Mouse (Mus musculus) neural tube, embryonic 10.5 days (tissue): ENCODE results near the gene Ccdc84.
"Not testable (repeated sequence)": the region's sequence is repeated elsewhere in the genome, so short reads cannot be mapped to it uniquely, and the experiment has no call there.

Experiments used
- DNase-seq: peaks from one replicate; pipeline ENCODE4 v3.0.0-alpha.2; 2017; ENCODE audit warnings: low spot score; ENCODE audit errors: extremely low spot score

Gene Ccdc84

DNA sequence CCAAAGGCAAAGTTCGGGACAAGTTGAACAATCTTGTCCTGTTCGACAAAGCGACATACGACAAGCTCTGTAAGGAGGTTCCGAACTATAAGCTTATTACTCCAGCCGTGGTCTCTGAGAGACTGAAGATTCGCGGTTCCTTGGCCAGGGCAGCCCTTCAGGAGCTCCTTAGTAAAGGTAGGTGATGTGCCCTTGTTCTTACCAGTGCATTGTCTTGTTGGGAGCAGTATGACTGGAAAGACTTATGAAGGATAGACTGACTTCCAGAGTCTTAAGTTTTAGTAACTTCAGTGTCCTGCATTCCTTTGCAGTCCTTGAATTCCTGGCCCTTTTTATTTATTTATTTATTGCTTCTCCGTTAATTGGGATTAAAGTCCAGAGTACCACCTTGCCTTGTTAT is 9.7 kb downstream of the Ccdc84 start:
- not testable (repeated sequence) for DNase-seq

DNA sequence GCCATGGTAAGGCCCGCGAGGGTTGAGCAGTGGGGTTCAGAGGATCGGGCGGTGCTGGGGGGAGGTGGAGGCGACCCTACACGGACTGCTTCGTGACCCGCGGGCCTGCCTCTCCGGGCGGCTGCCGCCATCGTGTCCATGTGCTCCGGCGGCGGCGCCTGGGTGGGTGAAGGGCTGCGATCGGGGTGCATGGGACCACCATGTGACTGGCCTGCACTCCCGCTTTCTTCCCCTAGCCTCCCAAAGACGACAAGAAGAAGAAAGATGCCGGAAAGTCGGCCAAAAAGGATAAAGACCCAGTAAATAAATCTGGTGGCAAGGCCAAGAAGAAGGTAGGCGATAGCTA is 10.6 kb downstream of the Ccdc84 start:
- DNase-seq: no peak

DNA sequence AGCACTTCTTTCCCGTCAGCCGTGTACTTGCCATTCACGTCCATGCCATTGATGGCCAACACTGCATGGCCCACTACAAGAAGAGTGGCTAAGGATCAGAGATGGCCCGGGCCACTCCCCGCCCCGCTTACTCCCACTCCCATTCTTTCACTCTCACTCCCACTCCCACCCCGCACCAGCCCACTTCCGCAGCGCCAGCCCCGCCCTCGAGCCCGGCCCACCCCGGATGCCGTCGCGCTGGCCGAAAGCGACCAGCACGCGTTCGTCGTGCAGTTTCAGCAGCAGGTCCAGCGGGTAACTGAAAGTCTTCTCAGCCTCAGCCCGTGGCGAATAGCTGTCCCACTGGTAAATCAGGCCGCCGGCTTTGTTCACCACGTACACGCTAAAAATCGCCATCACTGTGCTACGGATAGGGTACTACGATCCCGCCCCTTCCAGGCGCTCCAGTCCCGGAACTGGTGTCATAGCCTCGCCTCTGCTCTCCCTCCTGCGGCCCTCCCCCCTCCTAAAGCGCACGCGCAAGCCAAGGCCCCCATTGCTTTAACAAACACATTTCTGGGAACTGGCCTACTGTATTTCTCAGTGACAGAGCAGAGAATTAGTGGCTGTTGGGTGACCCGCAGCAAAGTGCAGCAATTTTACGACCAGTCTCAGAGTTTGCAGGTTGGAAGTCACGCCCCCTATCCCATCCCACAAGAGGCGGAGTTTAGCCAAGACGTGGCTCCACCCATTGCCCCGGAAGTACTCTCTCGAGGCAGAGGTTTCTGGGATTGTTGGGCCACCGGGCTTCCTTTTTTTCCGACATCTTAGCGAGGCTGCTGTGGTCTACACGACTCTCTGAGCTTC is 11.2 kb downstream of the Ccdc84 start, which contains the start of the genes Rps25 and Trappc4:
Rps25 (plus strand) TSS at position 234 of the 846 bp plus-strand sequence.
Trappc4 (minus strand) TSS at position 695 of the 846 bp plus-strand sequence.
- DNase-seq: peak; percentile 97

GRCm38 (mm10) chr9:44405011-44405410 is 13.4 kb downstream of the Ccdc84 start:
- no peak for DNase-seq

GRCm38 (mm10) chr9:44401081-44401480 is 17.3 kb downstream of the Ccdc84 start:
- no peak for DNase-seq

- DNase-seq: no peak
Observed at GRCm38 (mm10) chr9:44399795-44400114, 18.6 kb downstream of the Ccdc84 start.

- DNase-seq: no peak
Observed at GRCm38 (mm10) chr9:44399114-44399794, 19.1 kb downstream of the Ccdc84 start.

- no peak for DNase-seq
Observed at GRCm38 (mm10) chr9:44398551-44398950, 19.8 kb downstream of the Ccdc84 start.

- DNase-seq: no peak
Observed at GRCm38 (mm10) chr9:44398087-44398486, 20.3 kb downstream of the Ccdc84 start.

GRCm38 (mm10) chr9:44396684-44397411 is 21.5 kb downstream of the Ccdc84 start, which contains the start of gene Slc37a4:
Gene Slc37a4 (plus strand): TSS chr9:44396852.
- peak; percentile 87 for DNase-seq

DNA sequence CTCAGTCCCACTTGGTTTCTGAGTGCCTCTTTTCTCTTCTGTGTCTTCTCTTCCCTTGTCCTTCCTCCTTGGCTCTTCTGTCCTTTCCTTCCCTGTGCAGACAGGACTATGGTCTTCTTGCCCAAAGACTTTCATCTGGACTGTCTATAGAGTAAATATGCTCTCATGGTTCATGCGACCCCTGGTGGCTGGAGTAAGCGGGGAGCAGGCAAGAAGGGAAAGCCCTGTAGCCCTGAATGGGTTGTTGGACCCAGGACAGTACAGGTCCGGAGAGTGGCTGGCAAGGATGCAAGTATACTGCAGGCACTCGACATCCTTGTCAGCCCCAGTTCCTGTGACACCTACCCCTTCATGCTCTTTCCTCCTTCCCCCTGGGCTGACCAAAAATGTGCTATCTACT is 26.9 kb downstream of the Ccdc84 start:
- DNase-seq: peak; percentile 71

DNA sequence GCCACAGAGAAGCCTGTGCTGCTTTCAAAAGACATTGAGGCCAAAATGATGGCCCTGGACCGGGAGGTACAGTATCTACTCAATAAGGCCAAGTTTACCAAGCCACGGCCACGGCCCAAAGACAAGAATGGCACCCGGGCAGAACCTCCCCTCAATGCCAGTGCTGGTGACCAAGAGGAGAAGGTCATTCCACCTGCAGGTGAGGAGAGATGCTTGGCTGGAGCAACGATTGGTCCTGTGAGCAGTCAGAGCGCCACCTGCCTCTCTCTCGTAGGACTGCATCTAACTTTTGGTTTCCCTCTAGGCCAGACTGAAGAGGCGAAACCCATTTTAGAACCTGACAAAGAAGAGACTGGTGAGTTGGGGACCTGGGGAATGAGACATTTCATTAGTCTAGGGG is 29.1 kb downstream of the Ccdc84 start:
- no peak for DNase-seq

DNA sequence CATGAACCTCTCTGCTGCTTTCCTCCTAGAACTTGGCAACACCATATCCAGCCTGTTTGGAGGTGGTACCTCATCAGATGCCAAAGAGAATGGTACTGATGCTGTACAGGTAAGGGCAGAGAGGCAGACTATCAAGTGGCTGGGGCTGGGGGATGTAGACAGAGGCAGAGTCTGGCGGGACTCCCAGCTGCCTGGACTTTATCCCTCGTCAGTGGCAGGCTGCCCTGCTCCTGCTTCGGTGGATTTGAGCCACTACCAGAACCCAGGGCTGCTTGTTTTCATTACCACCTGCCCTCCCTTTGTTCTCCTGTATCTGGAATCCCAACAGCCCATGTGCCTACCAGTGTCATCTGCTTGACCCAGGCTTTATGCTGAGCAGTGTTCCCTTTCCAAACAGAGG is 31.1 kb downstream of the Ccdc84 start:
- DNase-seq: no peak

- no peak for DNase-seq
Observed at GRCm38 (mm10) chr9:44384596-44384995, 33.8 kb downstream of the Ccdc84 start.

GRCm38 (mm10) chr9:44379862-44380261 is 38.5 kb downstream of the Ccdc84 start:
- no peak for DNase-seq

- peak; percentile 100 for DNase-seq
Observed at GRCm38 (mm10) chr9:44379054-44379834, 39.1 kb downstream of the Ccdc84 start, which contains the start of gene Hyou1. Gene Hyou1 (plus strand): TSS chr9:44379490.

GRCm38 (mm10) chr9:44378153-44378730 is 40.1 kb downstream of the Ccdc84 start:
- no peak for DNase-seq

DNA sequence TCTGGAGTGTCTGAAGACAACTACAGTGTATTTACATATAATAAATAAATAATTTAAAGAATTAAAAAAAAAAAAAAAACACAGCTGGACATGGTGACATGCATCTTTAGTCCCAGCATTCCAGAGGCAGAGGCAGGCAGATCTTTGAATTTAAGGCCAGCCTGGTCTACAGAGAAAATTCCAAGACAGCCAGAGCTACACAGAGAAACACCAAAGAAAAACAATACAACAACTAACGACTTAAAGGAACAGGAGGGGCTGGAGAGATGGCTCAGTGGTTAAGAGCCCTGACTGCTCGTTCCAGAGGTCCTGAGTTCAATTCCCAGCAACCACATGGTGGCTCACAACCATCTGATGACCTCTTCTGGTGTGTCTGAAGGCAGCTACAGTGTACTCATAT is 41.0 kb downstream of the Ccdc84 start:
- not testable (repeated sequence) for DNase-seq

- no peak for DNase-seq
Observed at GRCm38 (mm10) chr9:44376141-44376540, 42.2 kb downstream of the Ccdc84 start.

GRCm38 (mm10) chr9:44373386-44373785 is 45.0 kb downstream of the Ccdc84 start:
- DNase-seq: no peak

DNA sequence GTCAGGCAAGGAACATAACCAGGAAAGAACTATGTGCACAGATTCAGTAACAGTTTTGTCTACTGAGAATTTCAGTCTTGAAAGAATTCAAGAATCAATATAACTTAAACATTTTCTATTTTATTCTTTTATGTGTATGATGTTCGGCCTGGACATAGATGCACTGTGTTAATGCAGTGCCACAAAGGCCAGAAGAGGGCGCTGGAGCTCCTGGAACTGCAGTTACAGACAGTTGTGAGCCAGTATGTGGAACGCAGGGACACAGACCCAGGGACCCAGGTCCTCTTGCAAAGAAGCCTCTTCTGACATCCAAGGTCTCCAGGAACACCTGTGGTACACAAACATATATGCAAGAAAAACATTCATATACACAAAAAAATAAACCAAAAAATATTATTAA is 53.9 kb downstream of the Ccdc84 start:
- DNase-seq: no peak
